Mouse (Mus musculus) MEL (cell line): ENCODE data around the gene Lonp2. TPM values are rescaled to one million over a fixed set of nuclear protein-coding genes. Genes with fewer than 3 reads are reported as not detected.

ENCODE experiments used
- DNase-seq: peaks from one replicate; pipeline ENCODE4 v3.0.0; 2011; ENCODE audit warnings: low read depth, low spot score
- H3K27ac ChIP-seq: 2 replicates; pipeline ENCODE4 v1.5.1; 2012; ENCODE audit warnings: low read depth, mild to moderate bottlenecking, control low read depth, low read length, moderate library complexity; ENCODE audit not compliant: control insufficient read depth
- H3K27me3 ChIP-seq, 2 experiments: fragments of 150-350 bp in 1 of 2; sonication (generic) in 1 of 2; 2 replicates each; pipeline ENCODE4 v1.6.1; 2012; ENCODE audit warnings: low read length in 2 of 2, mild to moderate bottlenecking in 2 of 2, improper control_type of control experiment in 1 of 2, moderate library complexity in 1 of 2; ENCODE audit not compliant: insufficient read depth in 2 of 2, control insufficient read depth in 1 of 2
- H3K36me3 ChIP-seq, 2 experiments: 2 replicates each; pipeline ENCODE4 v1.6.1; 2012 to 2014; ENCODE audit warnings: low read length in 2 of 2, improper control_type of control experiment in 1 of 2, inconsistent platforms in 1 of 2, mild to moderate bottlenecking in 1 of 2; ENCODE audit not compliant: insufficient read depth in 2 of 2, control insufficient read depth in 1 of 2
- H3K4me1 ChIP-seq, 2 experiments: fragments of 150-350 bp in 1 of 2; sonication (generic) in 1 of 2; 2 replicates each; pipeline ENCODE4 v1.6.1; 2012; ENCODE audit warnings: low read length in 2 of 2, improper control_type of control experiment in 1 of 2, mild to moderate bottlenecking in 1 of 2; ENCODE audit not compliant: insufficient read depth in 2 of 2, control insufficient read depth in 1 of 2
- H3K4me3 ChIP-seq, 2 experiments: fragments of 150-350 bp in 1 of 2; sonication (generic) in 1 of 2; 2 replicates each; pipeline ENCODE4 v1.5.1; 2012; ENCODE audit warnings: low read depth in 2 of 2, low read length in 2 of 2, mild to moderate bottlenecking in 2 of 2, moderate library complexity in 2 of 2, control low read depth in 1 of 2, improper control_type of control experiment in 1 of 2; ENCODE audit not compliant: control insufficient read depth in 1 of 2, insufficient read depth in 1 of 2
- H3K79me2 ChIP-seq: 2 replicates; pipeline ENCODE4 v1.6.1; 2012; ENCODE audit warnings: mild to moderate bottlenecking, low read length, moderate library complexity; ENCODE audit not compliant: control insufficient read depth, poor library complexity, insufficient read depth
- H3K9ac ChIP-seq: 2 replicates; pipeline ENCODE4 v1.6.1; 2012; ENCODE audit warnings: low read depth, mild to moderate bottlenecking, control low read depth, low read length, moderate library complexity; ENCODE audit not compliant: control insufficient read depth, poor library complexity, severe bottlenecking
- H3K9me3 ChIP-seq: fragments of 150-350 bp; sonication (generic); replicated peaks from 2 replicates; pipeline ENCODE4 v1.6.1; 2012; ENCODE audit warnings: mild to moderate bottlenecking, low read length, improper control_type of control experiment, moderate library complexity; ENCODE audit not compliant: insufficient read depth
- BHLHE40 ChIP-seq: IDR thresholded peaks from 2 replicates; pipeline ENCODE4 v1.6.1; 2012; ENCODE audit warnings: low read depth, mild to moderate bottlenecking, inconsistent platforms, low read length, improper control_type of control experiment, borderline replicate concordance
- CHD1 ChIP-seq: IDR thresholded peaks from 2 replicates; pipeline ENCODE4 v1.6.1; 2012; ENCODE audit warnings: low read depth, mild to moderate bottlenecking, inconsistent platforms, low read length, improper control_type of control experiment
- CHD2 ChIP-seq: IDR thresholded peaks from 2 replicates; pipeline ENCODE4 v1.6.1; 2011; ENCODE audit warnings: low read length, improper control_type of control experiment
- CTCF ChIP-seq, 3 experiments: IDR thresholded peaks in 2 of 3; conservative IDR thresholded peaks in 1 of 3; 2 replicates each; pipeline ENCODE4 v1.5.1; 2011 to 2012; ENCODE audit warnings: low read length in 3 of 3, low read depth in 2 of 3, mild to moderate bottlenecking in 2 of 3, improper control_type of control experiment in 1 of 3, inconsistent platforms in 1 of 3, mixed read lengths in 1 of 3, moderate library complexity in 1 of 3; ENCODE audit not compliant: control insufficient read depth in 1 of 3, insufficient read depth in 1 of 3, poor library complexity in 1 of 3, severe bottlenecking in 1 of 3
- E2F4 ChIP-seq: IDR thresholded peaks from 2 replicates; pipeline ENCODE4 v1.6.1; 2011; ENCODE audit warnings: low read depth, low read length, improper control_type of control experiment, borderline replicate concordance
- ELF1 ChIP-seq: IDR thresholded peaks from 2 replicates; pipeline ENCODE4 v1.6.1; 2014; ENCODE audit warnings: low read depth, mild to moderate bottlenecking, inconsistent platforms, low read length, improper control_type of control experiment, moderate library complexity
- EP300 ChIP-seq, 2 experiments: IDR thresholded peaks; 2 replicates each; pipeline ENCODE4 v1.6.1; 2011; ENCODE audit warnings: improper control_type of control experiment in 2 of 2, low read length in 2 of 2, low read depth in 1 of 2, mild to moderate bottlenecking in 1 of 2
- ETS1 ChIP-seq: IDR thresholded peaks from 2 replicates; pipeline ENCODE4 v1.6.1; 2012; ENCODE audit warnings: low read depth, mild to moderate bottlenecking, inconsistent platforms, low read length, improper control_type of control experiment, moderate library complexity
- GABPA ChIP-seq: IDR thresholded peaks from 2 replicates; pipeline ENCODE4 v1.6.1; 2012; ENCODE audit warnings: low read depth, mild to moderate bottlenecking, inconsistent platforms, low read length, improper control_type of control experiment, moderate library complexity
- GATA1 ChIP-seq: IDR thresholded peaks from 2 replicates; pipeline ENCODE4 v1.6.1; 2011; ENCODE audit warnings: low read depth, low read length, improper control_type of control experiment
- HCFC1 ChIP-seq: IDR thresholded peaks from 2 replicates; pipeline ENCODE4 v1.6.1; 2012; ENCODE audit warnings: low read depth, mild to moderate bottlenecking, inconsistent platforms, low read length, improper control_type of control experiment, moderate library complexity
- KAT2A ChIP-seq: conservative IDR thresholded peaks from 2 replicates; pipeline ENCODE4 v1.6.1; 2012; ENCODE audit warnings: low read depth, low read length, improper control_type of control experiment, inconsistent platforms
- MAFK ChIP-seq: IDR thresholded peaks from 2 replicates; pipeline ENCODE4 v1.6.1; 2011; ENCODE audit warnings: low read depth, mild to moderate bottlenecking, low read length, improper control_type of control experiment, borderline replicate concordance
- MAX ChIP-seq: IDR thresholded peaks from 2 replicates; pipeline ENCODE4 v1.6.1; 2011; ENCODE audit warnings: low read length, improper control_type of control experiment
- MAZ ChIP-seq: IDR thresholded peaks from 2 replicates; pipeline ENCODE4 v1.6.1; 2012; ENCODE audit warnings: low read depth, mild to moderate bottlenecking, inconsistent platforms, low read length, improper control_type of control experiment
- MEF2A ChIP-seq: IDR thresholded peaks from 2 replicates; pipeline ENCODE4 v1.6.1; 2014; ENCODE audit warnings: low read depth, mild to moderate bottlenecking, inconsistent platforms, low read length, improper control_type of control experiment; ENCODE audit not compliant: poor library complexity, insufficient replicate concordance, severe bottlenecking; ENCODE audit errors: extremely low read depth
- MXI1 ChIP-seq: IDR thresholded peaks from 2 replicates; pipeline ENCODE4 v1.6.1; 2011; ENCODE audit warnings: mild to moderate bottlenecking, low read depth, low read length, improper control_type of control experiment
- MYB ChIP-seq: IDR thresholded peaks from 2 replicates; pipeline ENCODE4 v1.6.1; 2011; ENCODE audit warnings: mild to moderate bottlenecking, low read depth, low read length, improper control_type of control experiment
- MYC ChIP-seq: IDR thresholded peaks from 2 replicates; pipeline ENCODE4 v1.6.1; 2011; ENCODE audit warnings: low read depth, mild to moderate bottlenecking, low read length, improper control_type of control experiment, moderate library complexity
- NELFE ChIP-seq: IDR thresholded peaks from 2 replicates; pipeline ENCODE4 v1.6.1; 2011; ENCODE audit warnings: low read depth, low read length, improper control_type of control experiment
- NRF1 ChIP-seq: IDR thresholded peaks from 2 replicates; pipeline ENCODE4 v1.6.1; 2014; ENCODE audit warnings: low read depth, mild to moderate bottlenecking, inconsistent platforms, low read length, improper control_type of control experiment, moderate library complexity; ENCODE audit not compliant: poor library complexity, insufficient read depth, severe bottlenecking
- POLR2A ChIP-seq, 2 experiments: IDR thresholded peaks; 2 replicates each; pipeline ENCODE4 v1.6.1; 2011 to 2012; ENCODE audit warnings: low read length in 2 of 2, mild to moderate bottlenecking in 2 of 2, control low read depth in 1 of 2, improper control_type of control experiment in 1 of 2, low read depth in 1 of 2, moderate library complexity in 1 of 2; ENCODE audit not compliant: control insufficient read depth in 1 of 2, insufficient read depth in 1 of 2, poor library complexity in 1 of 2
- POLR2AphosphoS2 ChIP-seq: IDR thresholded peaks from 2 replicates; pipeline ENCODE4 v1.6.1; 2011; ENCODE audit warnings: low read length, improper control_type of control experiment
- POLR2AphosphoS5 ChIP-seq: IDR thresholded peaks from 2 replicates; pipeline ENCODE4 v1.6.1; 2012; ENCODE audit warnings: low read depth, borderline replicate concordance, mild to moderate bottlenecking, inconsistent platforms, low read length, moderate library complexity, mixed read lengths
- RAD21 ChIP-seq: IDR thresholded peaks from 2 replicates; pipeline ENCODE4 v1.6.1; 2011; ENCODE audit warnings: mild to moderate bottlenecking, low read depth, low read length, improper control_type of control experiment
- RCOR1 ChIP-seq: IDR thresholded peaks from 2 replicates; pipeline ENCODE4 v1.6.1; 2012; ENCODE audit warnings: low read depth, mild to moderate bottlenecking, inconsistent platforms, low read length, improper control_type of control experiment
- SIN3A ChIP-seq: IDR thresholded peaks from 2 replicates; pipeline ENCODE4 v1.6.1; 2012; ENCODE audit warnings: low read length, improper control_type of control experiment, inconsistent platforms
- SMC3 ChIP-seq: IDR thresholded peaks from 2 replicates; pipeline ENCODE4 v1.6.1; 2011; ENCODE audit warnings: low read depth, low read length, improper control_type of control experiment
- TAL1 ChIP-seq: IDR thresholded peaks from 2 replicates; pipeline ENCODE4 v1.6.1; 2012; ENCODE audit warnings: mild to moderate bottlenecking, inconsistent platforms, low read length, moderate library complexity, mixed read lengths
- TBP ChIP-seq: IDR thresholded peaks from 2 replicates; pipeline ENCODE4 v1.8.0; 2011; ENCODE audit warnings: low read depth, low read length, improper control_type of control experiment
- TCF12 ChIP-seq: IDR thresholded peaks from 2 replicates; pipeline ENCODE4 v1.6.1; 2014; ENCODE audit warnings: low read depth, mild to moderate bottlenecking, inconsistent platforms, low read length, improper control_type of control experiment, moderate library complexity
- UBTF ChIP-seq: IDR thresholded peaks from 2 replicates; pipeline ENCODE4 v1.6.1; 2012; ENCODE audit warnings: low read depth, mild to moderate bottlenecking, inconsistent platforms, low read length, improper control_type of control experiment, moderate library complexity, borderline replicate concordance; ENCODE audit not compliant: insufficient read depth
- USF2 ChIP-seq, 2 experiments: IDR thresholded peaks; 2 replicates each; pipeline ENCODE4 v1.6.1; 2011 to 2012; ENCODE audit warnings: improper control_type of control experiment in 2 of 2, low read length in 2 of 2, borderline replicate concordance in 1 of 2, inconsistent platforms in 1 of 2, low read depth in 1 of 2, mild to moderate bottlenecking in 1 of 2; ENCODE audit not compliant: insufficient read depth in 1 of 2
- ZC3H11A ChIP-seq: IDR thresholded peaks from 2 replicates; pipeline ENCODE4 v1.6.1; 2012; ENCODE audit warnings: low read depth, mild to moderate bottlenecking, inconsistent platforms, low read length, improper control_type of control experiment
- ZKSCAN1 ChIP-seq: IDR thresholded peaks from 2 replicates; pipeline ENCODE4 v1.6.1; 2012; ENCODE audit warnings: low read depth, mild to moderate bottlenecking, inconsistent platforms, low read length, improper control_type of control experiment, moderate library complexity
- ZMIZ1 ChIP-seq: IDR thresholded peaks from 2 replicates; pipeline ENCODE4 v1.6.1; 2012; ENCODE audit warnings: low read depth, mild to moderate bottlenecking, inconsistent platforms, low read length, improper control_type of control experiment, moderate library complexity
- ZNF384 ChIP-seq: IDR thresholded peaks from 2 replicates; pipeline ENCODE4 v1.6.1; 2012; ENCODE audit warnings: low read depth, mild to moderate bottlenecking, inconsistent platforms, low read length, improper control_type of control experiment
- polyA plus RNA-seq, 2 experiments: library from polyadenylated mRNA; stranded (reverse) in 1 of 2; unstranded in 1 of 2; fragments of >175 nt in 1 of 2; fragments of >200 nt in 1 of 2; gene quantifications; 2 replicates each; pipeline versions ENCODE4 v1.2.1 to v1.2.4; 2012; ENCODE audit warnings: low replicate concordance in 2 of 2, low read depth in 1 of 2; ENCODE audit not compliant: insufficient read length in 2 of 2, insufficient read depth in 1 of 2, missing spikeins in 1 of 2
- total RNA-seq: library from RNA; depleted of rRNA; stranded (reverse); fragments of 300-350 nt; gene quantifications from 2 replicates; pipeline ENCODE4 v1.2.3, GENCODE M21; 2012

Lonp2 gene
- total and polyA plus RNA-seq, 3 experiments = 26.6 to 31.2 TPM; not detected in 1

DNA sequence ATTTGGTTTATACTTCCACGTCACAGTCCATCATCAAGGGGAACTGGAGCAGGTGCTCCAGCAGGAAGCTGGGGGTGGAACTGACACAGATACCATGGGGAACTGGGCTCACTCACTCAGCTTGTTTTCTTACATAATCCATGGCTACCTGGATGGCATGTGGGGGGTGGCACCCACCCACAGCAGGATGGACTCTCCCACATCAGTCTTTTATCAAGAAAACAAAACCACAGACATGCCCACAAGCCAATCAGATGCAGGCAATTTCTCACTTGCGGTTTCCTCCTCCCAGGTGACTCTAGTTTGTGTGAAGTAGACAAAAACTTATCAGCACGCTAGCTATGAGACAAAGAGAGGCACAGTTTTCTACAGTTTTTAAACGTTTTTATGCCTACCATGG, 84.0 kb downstream of the Lonp2 start:
- Histone ChIP-seq H3K4me1 (peaks cover 15 to 26% of the 10 kb centered on the region in 2 experiments), H3K27me3 (no peaks in the 10 kb centered on the region), H3K4me3 (peak overlapping the region in 1 of 2 experiments; percentile 12; a peak in 1 of 4 replicates), H3K27ac (peak overlapping the region; percentile 78), H3K36me3 (peaks cover 1 to 23% of the 10 kb centered on the region in 2 experiments; a peak in 2 of 4 replicates), H3K9me3 (no peaks in the 10 kb centered on the region), H3K9ac (no peak overlapping the region), H3K79me2 (no peaks in the 10 kb centered on the region)
- DNase-seq = peak; percentile 90
- TF ChIP-seq TAL1 = no peak; the same call in 1 of the 2 replicates
- peak; percentile 94 for TF ChIP-seq ETS1
- no peak for TF ChIP-seq CHD2
- no peak for TF ChIP-seq UBTF
- peak; percentile 61; the same call in 1 of the 2 replicates for TF ChIP-seq ZNF384
- no peak for TF ChIP-seq CTCF (IDR thresholded peaks at IDR 0.05 in 2 of 3, conservative IDR thresholded peaks at IDR 0.05 in 1 of 3; ENCODE audit: control insufficient read depth in 1 of 3, insufficient read depth in 1 of 3, low read depth in 2 of 3, low read length in 3 of 3, poor library complexity in 1 of 3, severe bottlenecking in 1 of 3)
- peak; percentile 76 for TF ChIP-seq GATA1
- no peak for TF ChIP-seq GABPA
- TF ChIP-seq CHD1 = peak; percentile 89
- TF ChIP-seq TBP = no peak
- peak; percentile 33; the same call in 1 of the 2 replicates for TF ChIP-seq KAT2A
- TF ChIP-seq MAX = peak; percentile 69
- 0 out of 2 replicates have a peak, but pooled peaks have one; percentile 57 for TF ChIP-seq MAZ
- peak; percentile 56 for TF ChIP-seq BHLHE40
- no peak for TF ChIP-seq POLR2AphosphoS2
- 0 out of 2 replicates have a peak, but pooled peaks have one; percentile 8 for TF ChIP-seq ELF1
- TF ChIP-seq ZC3H11A = no peak
- no peak for TF ChIP-seq POLR2AphosphoS5
- TF ChIP-seq SMC3 = no peak
- TF ChIP-seq ZKSCAN1 = 0 out of 2 replicates have a peak, but pooled peaks have one; percentile 18
- TF ChIP-seq RCOR1 = peak; percentile 90
- TF ChIP-seq E2F4 = no peak
- 0 out of 2 replicates have a peak, but pooled peaks have one; percentile 39 for TF ChIP-seq MEF2A
- no peak for TF ChIP-seq NRF1
- TF ChIP-seq SIN3A = peak; percentile 89
- peak; percentile 77 to 87 for TF ChIP-seq EP300 (IDR thresholded peaks at IDR 0.05; ENCODE audit: low read depth in 1 of 2, low read length in 2 of 2)
- TF ChIP-seq MYB = peak; percentile 84
- peak; percentile 81 for TF ChIP-seq MYC
- peak; percentile 76 for TF ChIP-seq MXI1
- peak; percentile 82 for TF ChIP-seq TCF12
- TF ChIP-seq ZMIZ1 = no peak
- TF ChIP-seq POLR2A (IDR thresholded peaks at IDR 0.05; ENCODE audit: control insufficient read depth in 1 of 2, insufficient read depth in 1 of 2, low read depth in 1 of 2, low read length in 2 of 2, poor library complexity in 1 of 2) = no peak
- TF ChIP-seq RAD21 = no peak
- TF ChIP-seq USF2 (IDR thresholded peaks at IDR 0.05; ENCODE audit: borderline replicate concordance in 1 of 2, insufficient read depth in 1 of 2, low read depth in 1 of 2, low read length in 2 of 2) = no peak
- TF ChIP-seq MAFK = peak; percentile 87; the same call in 1 of the 2 replicates
- no peak; the same call in 1 of the 2 replicates for TF ChIP-seq HCFC1
- no peak for TF ChIP-seq NELFE
